Mouse (Mus musculus) gastrocnemius, postnatal 14 days (tissue): ENCODE measurements at regions not wholly inside any gene's neighbourhood (a gene's known extent, or its start where the extent isn't known, plus 50 kb on each side); places are given as distances from the start of the nearest gene placed in this dataset.
A peak's percentile ranks its signal among the peaks of the same experiment; 100 is the strongest.
"Not testable (repeated sequence)": the region's sequence is repeated elsewhere in the genome, so short reads cannot be mapped to it uniquely, and the experiment has no call there.

Experiments used
- DNase-seq: peaks from one replicate; pipeline ENCODE4 v3.0.0; 2021; ENCODE audit warnings: mixed read lengths
- intact Hi-C: fragments of 180-260 bp; cut with DNase I; formaldehyde crosslinking; loops from one replicate; pipeline ENCODE4 v1.15.1; 2025; ENCODE audit warnings: low total_unique reads

DNA sequence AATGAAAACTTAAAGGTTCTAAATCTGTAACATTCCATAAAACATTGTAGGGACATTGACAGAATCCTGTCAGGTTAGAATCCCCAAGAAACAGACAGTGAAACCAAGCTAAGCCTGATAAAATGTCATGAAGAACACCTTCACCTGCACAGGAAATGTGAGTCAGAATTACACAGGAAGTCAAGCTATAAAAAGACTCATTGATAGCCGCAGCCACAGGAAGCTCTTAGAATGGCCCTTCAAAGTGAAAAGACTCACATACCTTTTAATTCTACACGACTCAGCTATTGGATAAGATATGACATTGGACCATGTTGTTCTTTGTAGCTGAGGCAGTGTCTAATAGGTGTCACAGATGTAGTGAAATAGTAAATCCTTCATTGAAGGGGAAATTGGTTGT is 55.3 kb downstream of the Spin2c start:
- no peak for DNase-seq
- intact Hi-C loops, result no loop called here

DNA sequence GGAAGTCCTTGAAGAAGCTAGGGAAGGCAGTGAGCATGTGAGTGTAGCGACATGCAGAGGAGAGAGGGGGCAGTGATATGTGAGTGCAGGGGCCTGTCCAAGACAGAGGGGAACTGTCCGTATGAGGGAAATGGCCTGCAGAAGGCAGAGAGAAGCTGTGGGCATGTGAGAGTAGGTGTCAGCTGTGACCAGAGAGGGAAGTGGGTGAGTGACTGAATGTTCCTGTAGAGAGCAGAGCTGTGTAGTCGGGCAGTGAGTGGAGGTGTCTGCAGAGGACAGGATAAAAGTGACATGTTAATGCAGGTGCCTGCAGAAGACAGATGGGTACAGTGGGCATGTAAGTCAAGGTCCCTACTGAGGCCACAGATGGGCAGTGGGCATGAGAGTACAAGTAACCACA is 84.4 kb downstream of the Samt1 start:
- intact Hi-C loops, result no loop called here
- DNase-seq, result no peak

DNA sequence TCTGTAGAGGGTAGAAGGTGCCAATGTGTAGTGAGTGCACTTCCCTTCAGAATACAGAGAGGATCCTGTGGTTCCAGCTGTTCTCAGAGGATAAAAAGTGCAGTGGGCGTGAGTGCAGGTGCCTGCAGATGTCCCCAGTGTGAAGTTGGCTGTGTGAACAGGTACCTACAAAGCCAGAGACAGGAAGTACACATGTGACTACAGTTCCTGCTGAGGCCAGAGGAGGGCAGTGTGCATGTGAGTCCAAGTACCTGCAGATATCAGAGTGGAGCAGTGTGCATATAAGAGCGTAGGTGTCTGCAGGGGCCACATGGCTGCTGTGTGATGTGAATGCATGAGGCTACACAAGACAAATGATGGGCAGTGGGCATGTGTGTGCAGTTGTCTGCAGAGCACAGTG is 79.9 kb downstream of the Samt1 start:
- DNase-seq, result no peak
- intact Hi-C loops, result no loop called here

DNA sequence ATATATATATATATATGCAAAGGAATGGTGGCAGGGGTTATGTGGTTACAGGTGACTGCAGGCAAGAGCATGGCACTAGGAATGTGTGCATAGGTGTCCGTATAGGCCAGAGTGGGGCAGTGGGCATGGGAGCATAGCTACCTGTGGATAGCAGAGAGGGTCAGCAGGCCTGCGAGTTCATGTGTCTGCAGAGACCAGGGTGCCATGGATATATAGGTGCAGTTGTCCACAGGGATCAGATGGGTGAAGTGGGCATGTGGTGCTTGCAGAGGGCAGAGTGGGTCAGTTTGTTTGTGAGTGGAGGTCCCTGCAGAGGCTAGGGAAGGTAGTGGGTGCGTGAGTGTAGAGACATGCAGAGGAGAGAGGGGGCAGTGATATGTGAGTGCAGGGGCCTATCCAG is 76.3 kb downstream of the Samt1 start:
- intact Hi-C loops, result no loop called here
- no peak for DNase-seq

DNA sequence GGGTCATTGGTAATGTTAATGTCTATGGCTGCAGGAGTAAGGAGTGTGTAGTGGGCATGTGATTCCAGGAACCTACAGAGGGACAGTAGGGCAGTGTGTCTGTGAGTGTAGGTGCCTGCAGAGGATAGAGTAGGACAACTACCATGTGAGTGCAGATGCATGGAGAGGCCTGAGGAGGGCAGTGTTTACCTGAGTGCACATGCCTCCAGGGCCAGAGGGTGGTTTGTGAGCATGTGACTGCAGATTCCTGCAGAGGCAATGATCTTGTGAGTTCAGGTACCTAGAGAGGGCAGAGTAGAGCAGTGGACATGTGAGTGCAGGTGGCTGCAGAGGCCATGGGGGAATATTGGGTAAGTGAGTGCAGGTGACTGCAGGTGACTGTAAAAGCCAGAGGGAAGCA is 75.1 kb downstream of the Samt1 start:
- intact Hi-C loops, result no loop called here
- DNase-seq, result no peak

DNA sequence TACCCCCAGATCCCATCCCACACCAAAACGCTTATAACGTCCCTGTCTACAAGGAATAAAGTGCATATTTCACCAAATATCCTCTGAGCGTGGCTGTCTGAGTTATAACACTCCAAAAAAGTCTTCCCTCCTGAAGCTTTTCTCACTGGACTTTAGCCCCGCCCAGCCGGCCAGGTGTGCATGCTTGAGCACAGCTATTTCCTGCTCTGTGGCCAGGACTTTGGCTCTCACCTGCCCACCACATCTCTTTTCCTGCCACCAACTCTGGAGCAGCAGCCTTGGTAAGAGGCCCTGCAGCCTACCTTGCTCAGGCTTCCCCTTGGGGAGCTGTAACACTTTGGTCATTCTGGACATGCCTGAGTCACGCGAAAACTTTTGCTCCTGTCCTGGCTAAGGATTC is 72.4 kb downstream of the Samt1 start:
- DNase-seq, result peak; percentile 1
- intact Hi-C loops, result no loop called here

DNA sequence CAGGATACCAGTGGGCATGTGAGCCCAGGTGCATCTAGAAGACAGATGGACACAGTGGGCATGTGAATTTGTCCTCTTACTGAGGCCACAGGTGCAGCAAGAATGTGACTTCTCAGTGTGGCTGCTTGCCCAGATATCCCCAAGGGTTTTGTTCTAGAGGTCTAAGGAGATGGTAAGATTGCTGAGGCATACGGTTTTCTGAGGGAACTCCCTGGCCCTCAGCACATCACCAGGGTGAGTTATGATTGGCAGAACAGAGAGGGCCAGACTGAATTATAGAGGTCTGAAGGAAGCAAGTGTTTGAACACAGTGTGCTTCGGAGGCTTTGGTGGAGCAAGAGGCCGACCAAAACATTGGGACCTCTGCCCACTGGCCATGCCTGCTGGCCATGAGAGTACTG is 71.3 kb downstream of the Samt1 start:
- intact Hi-C loops, DNase-seq: not testable (repeated sequence)
